Mouse (Mus musculus) CH12.LX (cell line): ENCODE data around the gene Dlgap1. TPM values are rescaled to one million over a fixed set of nuclear protein-coding genes. Genes with fewer than 3 reads are reported as not detected.

ENCODE experiments used
- DNase-seq: peaks from one replicate; pipeline ENCODE4 v3.0.0-alpha.2; 2013; ENCODE audit errors: extremely low read depth
- H3K27ac ChIP-seq: 2 replicates; pipeline ENCODE4 v1.5.1; 2012; ENCODE audit warnings: low read depth, mild to moderate bottlenecking, control low read depth, moderate library complexity; ENCODE audit not compliant: insufficient read depth
- H3K27me3 ChIP-seq: replicated peaks from 2 replicates; pipeline ENCODE3; 2012; ENCODE audit warnings: inconsistent platforms
- H3K36me3 ChIP-seq, 2 experiments: replicated peaks in 1 of 2; 2 replicates each; pipeline versions ENCODE3 to v1.6.1; 2012; ENCODE audit warnings: inconsistent platforms in 1 of 2, low read length in 1 of 2, mild to moderate bottlenecking in 1 of 2, mixed read lengths in 1 of 2, moderate library complexity in 1 of 2; ENCODE audit not compliant: control insufficient read depth in 1 of 2, insufficient read depth in 1 of 2
- H3K4me1 ChIP-seq, 2 experiments: 2 replicates each; pipeline ENCODE4 v1.6.1; 2012; ENCODE audit warnings: inconsistent platforms in 1 of 2, moderate library complexity in 1 of 2; ENCODE audit not compliant: insufficient read depth in 2 of 2, control insufficient read depth in 1 of 2
- H3K4me2 ChIP-seq: 2 replicates; pipeline ENCODE4 v1.6.1; 2012; ENCODE audit warnings: low read depth, mild to moderate bottlenecking, control low read depth; ENCODE audit not compliant: poor library complexity, insufficient read depth, severe bottlenecking
- H3K4me3 ChIP-seq, 3 experiments: fragments of 150-350 bp in 1 of 3; sonication (generic) in 1 of 3; replicated peaks in 1 of 3; 2 replicates each; pipeline versions ENCODE3 to v1.5.1; 2011 to 2012; ENCODE audit warnings: low read depth in 2 of 3, low read length in 2 of 3, mild to moderate bottlenecking in 2 of 3, moderate library complexity in 2 of 3, control low read depth in 1 of 3, improper control_type of control experiment in 1 of 3, inconsistent platforms in 1 of 3, mixed read lengths in 1 of 3; ENCODE audit not compliant: poor library complexity in 1 of 3
- H3K79me2 ChIP-seq: replicated peaks from 2 replicates; pipeline ENCODE4 v1.6.1; 2012; ENCODE audit warnings: mild to moderate bottlenecking, moderate library complexity; ENCODE audit not compliant: control insufficient read depth, poor library complexity, insufficient read depth, severe bottlenecking; ENCODE audit errors: extremely low read depth
- H3K9ac ChIP-seq: 2 replicates; pipeline ENCODE4 v1.6.1; 2012; ENCODE audit warnings: low read depth, mild to moderate bottlenecking, control low read depth, moderate library complexity; ENCODE audit not compliant: insufficient read depth
- H3K9me3 ChIP-seq: replicated peaks from 2 replicates; pipeline ENCODE3; 2012; ENCODE audit warnings: low read length, inconsistent platforms, mixed read lengths
- CTCF ChIP-seq, 2 experiments: IDR thresholded peaks in 1 of 2; conservative IDR thresholded peaks in 1 of 2; 2 replicates each; pipeline ENCODE4 v1.5.1; 2011 to 2012; ENCODE audit warnings: low read depth in 2 of 2, low read length in 2 of 2, improper control_type of control experiment in 1 of 2, inconsistent platforms in 1 of 2, mild to moderate bottlenecking in 1 of 2, moderate library complexity in 1 of 2
- GABPA ChIP-seq: IDR thresholded peaks from 2 replicates; pipeline ENCODE4 v1.6.1; 2012; ENCODE audit warnings: low read depth, low read length, improper control_type of control experiment, inconsistent platforms; ENCODE audit not compliant: insufficient replicate concordance
- IRF4 ChIP-seq: IDR thresholded peaks from 2 replicates; pipeline ENCODE4 v1.6.1; 2014; ENCODE audit warnings: low read depth, mild to moderate bottlenecking, inconsistent platforms, low read length, improper control_type of control experiment
- JUN ChIP-seq: IDR thresholded peaks from 2 replicates; pipeline ENCODE4 v1.6.1; 2011; ENCODE audit warnings: low read depth, mild to moderate bottlenecking, low read length, improper control_type of control experiment, moderate library complexity; ENCODE audit not compliant: insufficient read depth
- KAT2A ChIP-seq: IDR thresholded peaks from 2 replicates; pipeline ENCODE4 v1.6.1; 2012; ENCODE audit warnings: low read length, improper control_type of control experiment, inconsistent platforms; ENCODE audit not compliant: insufficient replicate concordance
- PAX5 ChIP-seq: IDR thresholded peaks from 2 replicates; pipeline ENCODE4 v1.6.1; 2012; ENCODE audit warnings: low read length, inconsistent platforms, mixed read lengths
- POLR2A ChIP-seq: IDR thresholded peaks from 2 replicates; pipeline ENCODE4 v1.6.1; 2011; ENCODE audit warnings: low read depth, mild to moderate bottlenecking, improper control_type of control experiment, low read length
- RAD21 ChIP-seq: IDR thresholded peaks from 2 replicates; pipeline ENCODE4 v1.6.1; 2011; ENCODE audit warnings: low read depth, mild to moderate bottlenecking, low read length, improper control_type of control experiment, moderate library complexity
- USF1 ChIP-seq: IDR thresholded peaks from 2 replicates; pipeline ENCODE4 v1.6.1; 2014; ENCODE audit warnings: low read depth, mild to moderate bottlenecking, inconsistent platforms, low read length, improper control_type of control experiment
- ZKSCAN1 ChIP-seq: IDR thresholded peaks from 2 replicates; pipeline ENCODE4 v1.6.1; 2012; ENCODE audit warnings: low read depth, inconsistent platforms, low read length, improper control_type of control experiment, borderline replicate concordance
- dilution Hi-C: fragments of 300-500 bp; cut with MboI; formaldehyde crosslinking; loops from 2 replicates; pipeline ENCODE4 v1.14.3; 2020; ENCODE audit warnings: low sequenced_read_pairs; ENCODE audit not compliant: extremely low pct_unique_long_range_greater_than_20kb, extremely low pct_ligation_motif_present
- in situ Hi-C: fragments of 300-500 bp; cut with MboI; formaldehyde crosslinking; loops from 3 replicates; pipeline ENCODE4 v1.14.3; 2019; ENCODE audit warnings: low sequenced_read_pairs, low pct_ligation_motif_present, low pct_unique_long_range_greater_than_20kb, mixed read lengths
- polyA plus RNA-seq: library from polyadenylated mRNA; unstranded; fragments of >175 nt; gene quantifications from 2 replicates; pipeline ENCODE4 v1.2.1, GENCODE M21; 2012; ENCODE audit warnings: low read depth; ENCODE audit not compliant: insufficient read length
- total RNA-seq, 2 experiments: library from RNA; depleted of rRNA; stranded (reverse); fragments of 300-350 nt in 1 of 2; fragments of >200 nt in 1 of 2; gene quantifications; 2 replicates each; pipeline ENCODE4 v1.2.3; 2012 to 2014

The Dlgap1 gene
- total and polyA plus RNA-seq, 3 experiments: 0.51 to 2.7 (median 1.2) TPM

DNA sequence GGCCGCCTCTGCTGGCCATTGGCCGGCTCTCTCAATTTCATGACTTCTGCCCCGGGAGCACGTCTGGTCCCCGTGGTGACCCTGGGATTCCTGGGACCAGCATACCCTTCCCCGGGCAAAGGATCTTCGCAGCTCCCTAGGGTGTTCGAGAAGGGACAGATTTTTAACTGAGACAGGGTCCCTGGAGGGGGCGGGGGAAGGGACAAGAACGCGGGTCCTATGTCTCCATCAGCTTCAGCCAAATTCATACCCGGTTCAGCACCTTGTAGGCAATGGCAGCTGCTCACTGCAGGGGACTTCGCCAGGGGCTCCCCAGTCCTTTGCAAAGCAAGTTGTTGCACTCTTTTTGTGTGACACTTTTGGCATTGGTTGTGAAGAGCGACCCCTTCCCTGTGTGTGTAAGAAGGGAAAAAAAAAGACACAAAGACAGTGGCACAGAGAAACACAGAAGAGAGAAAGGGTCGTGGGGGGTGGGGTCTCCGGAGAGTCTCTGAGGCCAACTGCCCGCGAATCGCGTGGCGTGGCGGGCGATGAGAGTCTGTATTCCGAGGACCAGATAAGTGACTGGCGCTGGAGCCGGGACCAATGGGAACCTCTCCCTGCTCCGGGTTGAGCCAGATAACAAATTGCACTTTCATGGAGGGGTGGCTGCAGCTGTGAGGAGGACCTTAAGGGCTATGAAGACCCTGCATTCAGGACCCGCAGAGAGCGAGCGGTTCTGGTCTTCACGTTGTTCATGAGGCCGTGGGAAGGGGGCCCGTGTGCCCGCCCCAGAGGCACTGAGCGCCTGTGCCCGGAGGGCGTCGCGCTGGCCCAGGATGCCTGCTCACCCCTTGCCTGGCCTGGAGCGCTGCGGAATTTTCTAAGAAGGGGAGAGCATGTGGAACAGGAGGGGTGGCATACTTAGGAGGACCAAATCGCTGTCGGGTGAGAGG lies 1.2 kb downstream of the Dlgap1 start:
- H3K9ac ChIP-seq: no peak overlapping the region
- no peak overlapping the region for H3K4me2 ChIP-seq
- TF ChIP-seq IRF4 (no peak), KAT2A (no peak), RAD21 (no peak), ZKSCAN1 (no peak)
- H3K4me3 ChIP-seq: no peak overlapping the region
- dilution Hi-C loops: no loop called here
- H3K27ac ChIP-seq: no peak overlapping the region
- in situ Hi-C loops: no loop called here
- no peak for DNase-seq
- peaks cover 55% of the 10 kb centered on the region for H3K9me3 ChIP-seq
- H3K36me3 ChIP-seq: no peaks in the 10 kb centered on the region
- no peaks in the 10 kb centered on the region for H3K27me3 ChIP-seq
- no peaks in the 10 kb centered on the region for H3K4me1 ChIP-seq
- no peaks in the 10 kb centered on the region for H3K79me2 ChIP-seq

GRCm38 (mm10) chr17:69973081-69973480 lies 4.2 kb downstream of the Dlgap1 start:
- H3K4me1 ChIP-seq: no peaks in the 10 kb centered on the region
- H3K27ac ChIP-seq: no peak overlapping the region
- dilution Hi-C loops: no loop called here
- no peak for TF ChIP-seq CTCF (conservative IDR thresholded peaks at IDR 0.05 in 1 of 2, IDR thresholded peaks at IDR 0.05 in 1 of 2; ENCODE audit: low read depth in 2 of 2, low read length in 2 of 2)
- TF ChIP-seq JUN: no peak
- TF ChIP-seq PAX5: no peak
- no peak for TF ChIP-seq IRF4
- TF ChIP-seq POLR2A: no peak
- no peaks in the 10 kb centered on the region for H3K27me3 ChIP-seq
- no peaks in the 10 kb centered on the region for H3K79me2 ChIP-seq
- no peak overlapping the region for H3K9ac ChIP-seq
- DNase-seq: no peak
- H3K4me3 ChIP-seq: no peak overlapping the region
- no peaks in the 10 kb centered on the region for H3K36me3 ChIP-seq
- H3K9me3 ChIP-seq: peaks cover 66% of the 10 kb centered on the region
- no peak overlapping the region for H3K4me2 ChIP-seq
- in situ Hi-C loops: no loop called here

- dilution Hi-C loops (no loop called here), in situ Hi-C loops (no loop called here)
- no peak for DNase-seq
- H3K4me3 ChIP-seq: no peak overlapping the region
- H3K9ac ChIP-seq: no peak overlapping the region
- no peaks in the 10 kb centered on the region for H3K36me3 ChIP-seq
- peaks cover 61% of the 10 kb centered on the region for H3K9me3 ChIP-seq
- no peaks in the 10 kb centered on the region for H3K4me1 ChIP-seq
- no peak overlapping the region for H3K27ac ChIP-seq
- no peaks in the 10 kb centered on the region for H3K79me2 ChIP-seq
- TF ChIP-seq USF1 (no peak), GABPA (no peak)
- no peaks in the 10 kb centered on the region for H3K27me3 ChIP-seq
- no peak overlapping the region for H3K4me2 ChIP-seq
These were observed 5.1 kb downstream of the Dlgap1 start for GRCm38 (mm10) chr17:69973991-69974390.
